17 mouse cellular contexts compared by ENCODE assay signal in the genomic region with DNA sequence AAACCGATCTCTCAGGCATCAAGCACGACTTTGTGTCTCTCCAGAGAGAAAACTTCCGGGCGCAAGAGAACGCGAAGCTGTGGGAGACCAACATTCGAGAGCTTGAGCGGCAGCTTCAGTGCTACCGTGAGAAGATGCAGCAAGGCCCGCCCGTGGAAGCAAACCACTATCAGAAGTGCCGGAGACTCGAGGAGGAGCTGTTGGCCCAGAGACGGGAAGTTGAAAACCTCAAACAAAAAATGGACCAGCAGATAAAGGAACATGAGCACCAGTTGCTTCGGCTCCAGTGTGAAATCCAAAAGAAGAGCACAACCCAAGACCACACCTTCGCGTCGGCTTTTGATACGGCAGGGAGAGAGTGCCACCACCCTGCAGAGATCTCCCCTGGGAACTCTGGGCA.
"Had no signal": no experiment of that assay in that cellular context is flagged by ENCODE, and none has a peak within 500 bp of the region (broad histone marks: within the 10 kb centered on the region; RNA-seq: fewer than 3 reads in every experiment).

No protein-coding gene starts in this region.

- DNase-seq: gastrocnemius, postnatal 14 days; gastrocnemius, postnatal 36 days; heart, adult 11 months; heart, adult 2 months; heart, postnatal 14 days; heart, postnatal 36 days; kidney, adult 18-20 months; kidney, adult 8-10 months; kidney, postnatal 10 days; kidney, postnatal 25 days; kidney, postnatal 4 days; layer of hippocampus, adult 9-11 months; layer of hippocampus, postnatal 36 days; liver had no signal

- ATAC-seq: inflammation-experienced regulatory T-cells, adult 6 months; intestine, embryonic 15.5 days; intestine, postnatal 0 days had no signal
